Mouse (Mus musculus) liver, embryonic 14.5 days (tissue): ENCODE results near the gene Pla2g6. TPM values are rescaled to one million over a fixed set of nuclear protein-coding genes. Genes with fewer than 3 reads are reported as not detected.

ENCODE experiments used
- ATAC-seq: fragments of 200-750 bp; cut with Nextera tagmentation; 2 replicates; pipeline ENCODE4 v1.8.0; 2017; ENCODE audit warnings: moderate number of reproducible peaks, mild to moderate bottlenecking, moderate library complexity; ENCODE audit not compliant: insufficient read depth
- DNase-seq, 3 experiments: peaks; one replicate each; pipeline ENCODE4 v3.0.0-alpha.2; 2012 to 2013; ENCODE audit warnings: low read depth in 3 of 3, low spot score in 3 of 3
- H3K27ac ChIP-seq: fragments of 300-500 bp; sonication (generic); 2 replicates; pipeline ENCODE4 v1.5.1; 2014; ENCODE audit warnings: moderate library complexity, mild to moderate bottlenecking, control low read depth, inconsistent platforms
- H3K27me3 ChIP-seq: fragments of 300-500 bp; sonication (generic); 2 replicates; pipeline ENCODE4 v1.6.1; 2014; ENCODE audit warnings: mild to moderate bottlenecking, low read length, moderate library complexity; ENCODE audit not compliant: control insufficient read depth, insufficient read depth
- H3K36me3 ChIP-seq: fragments of 300-500 bp; sonication (generic); replicated peaks from 2 replicates; pipeline ENCODE4 v1.6.1; 2014; ENCODE audit warnings: low read depth; ENCODE audit not compliant: control insufficient read depth, insufficient read depth
- H3K4me1 ChIP-seq, 2 experiments: fragments of 200-500 bp in 1 of 2; fragments of 300-500 bp in 1 of 2; sonication (generic) in 1 of 2; replicated peaks; 2 replicates each; pipeline ENCODE4 v1.6.1; 2012 to 2014; ENCODE audit warnings: antibody characterized with exemption in 1 of 2, inconsistent platforms in 1 of 2, low read length in 1 of 2; ENCODE audit not compliant: control insufficient read depth in 2 of 2, insufficient read depth in 2 of 2
- H3K4me2 ChIP-seq: fragments of 300-500 bp; sonication (generic); 2 replicates; pipeline ENCODE4 v1.6.1; 2014; ENCODE audit warnings: low read depth, mild to moderate bottlenecking, control low read depth, moderate library complexity
- H3K4me3 ChIP-seq, 2 experiments: fragments of 200-500 bp in 1 of 2; fragments of 300-500 bp in 1 of 2; sonication (generic) in 1 of 2; 2 replicates each; pipeline ENCODE4 v1.5.1; 2012 to 2014; ENCODE audit warnings: low read depth in 2 of 2, low read length in 2 of 2, mild to moderate bottlenecking in 2 of 2, control low read depth in 1 of 2, inconsistent platforms in 1 of 2, moderate library complexity in 1 of 2; ENCODE audit not compliant: insufficient read depth in 1 of 2
- H3K9ac ChIP-seq: fragments of 300-500 bp; sonication (generic); replicated peaks from 2 replicates; pipeline ENCODE4 v1.6.1; 2014; ENCODE audit warnings: mild to moderate bottlenecking, control low read depth, moderate library complexity
- H3K9me3 ChIP-seq: fragments of 300-500 bp; sonication (generic); 2 replicates; pipeline ENCODE4 v1.6.1; 2016; ENCODE audit warnings: low read length, mixed read lengths; ENCODE audit not compliant: control insufficient read depth
- CTCF ChIP-seq: IDR thresholded peaks from 2 replicates; pipeline ENCODE4 v1.5.1; 2016; ENCODE audit warnings: antibody characterized with exemption, low read depth, control low read depth
- EP300 ChIP-seq: IDR thresholded peaks from 2 replicates; pipeline ENCODE4 v1.6.1; 2016; ENCODE audit warnings: antibody characterized with exemption, low read depth
- WGBS: fragments of 180-500 bp; shearing (Covaris S2); extraction: QIAGEN DNeasy Blood & Tissue Kit; methylation state at CpG from one replicate; pipeline ENCODE4 v1.1.7; 2014; ENCODE audit not compliant: insufficient replicate concordance; 5-methylcytosine and 5-hydroxymethylcytosine counted together
- polyA plus RNA-seq, 2 experiments: library from polyadenylated mRNA; depleted of rRNA in 1 of 2; stranded (reverse) in 1 of 2; unstranded in 1 of 2; fragments of >200 nt; fragmentation: Nextera tagmentation in 1 of 2; extraction: Ambion mirVana in 1 of 2; gene quantifications; 2 replicates each; pipeline versions ENCODE4 v1.2.1 to v1.2.3; 2012 to 2014

Gene Pla2g6
- polyA plus RNA-seq, 2 experiments = 7.9 to 10.5 TPM

- Histone ChIP-seq H3K9me3 (no peaks in the 10 kb centered on the region), H3K36me3 (no peaks in the 10 kb centered on the region), H3K9ac (no peak overlapping the region; the same call in 1 of the 2 replicates), H3K4me1 (peaks cover 0 to 2% of the 10 kb centered on the region in 2 experiments; a peak in 1 of 4 replicates), H3K4me2 (peak overlapping the region; percentile 69), H3K4me3 (peak overlapping the region; percentile 15 to 37), H3K27me3 (no peaks in the 10 kb centered on the region), H3K27ac (no peak overlapping the region)
- WGBS = 3% methylated on average over 33 of the region's 33 CpGs
- ATAC-seq = 0 out of 2 replicates have a peak, but pooled peaks have one; percentile 48
- no peak for TF ChIP-seq EP300
- no peak for TF ChIP-seq CTCF
- peak; percentile 30 to 45 (median 33) for DNase-seq
Measured at GRCm38 (mm10) chr15:79270317-79271123, 57.7 kb downstream of the Pla2g6 start.

GRCm38 (mm10) chr15:79268521-79268920 is 59.7 kb downstream of the Pla2g6 start:
- Histone ChIP-seq H3K36me3 (no peaks in the 10 kb centered on the region), H3K27me3 (no peaks in the 10 kb centered on the region), H3K9ac (no peak overlapping the region), H3K9me3 (no peaks in the 10 kb centered on the region), H3K27ac (no peak overlapping the region), H3K4me3 (no peak overlapping the region), H3K4me1 (peaks cover 0 to 2% of the 10 kb centered on the region in 2 experiments; a peak in 1 of 4 replicates), H3K4me2 (no peak overlapping the region)
- 3% methylated on average over 1 of the region's 1 CpGs for WGBS
- ATAC-seq (no peak), DNase-seq (no peak)
- TF ChIP-seq EP300 (no peak), CTCF (no peak)

GRCm38 (mm10) chr15:79265384-79265783 is 62.8 kb downstream of the Pla2g6 start:
- ATAC-seq (no peak), DNase-seq (no peak)
- H3K4me3 ChIP-seq = no peak overlapping the region
- H3K27me3 ChIP-seq = peaks cover 30% of the 10 kb centered on the region
- H3K4me1 ChIP-seq = no peaks in the 10 kb centered on the region
- H3K9ac ChIP-seq = no peak overlapping the region
- H3K27ac ChIP-seq = no peak overlapping the region
- no peak overlapping the region for H3K4me2 ChIP-seq
- H3K36me3 ChIP-seq = no peaks in the 10 kb centered on the region
- TF ChIP-seq EP300 (no peak), CTCF (no peak)
- 35% methylated on average over 4 of the region's 4 CpGs for WGBS
- no peaks in the 10 kb centered on the region for H3K9me3 ChIP-seq

DNA sequence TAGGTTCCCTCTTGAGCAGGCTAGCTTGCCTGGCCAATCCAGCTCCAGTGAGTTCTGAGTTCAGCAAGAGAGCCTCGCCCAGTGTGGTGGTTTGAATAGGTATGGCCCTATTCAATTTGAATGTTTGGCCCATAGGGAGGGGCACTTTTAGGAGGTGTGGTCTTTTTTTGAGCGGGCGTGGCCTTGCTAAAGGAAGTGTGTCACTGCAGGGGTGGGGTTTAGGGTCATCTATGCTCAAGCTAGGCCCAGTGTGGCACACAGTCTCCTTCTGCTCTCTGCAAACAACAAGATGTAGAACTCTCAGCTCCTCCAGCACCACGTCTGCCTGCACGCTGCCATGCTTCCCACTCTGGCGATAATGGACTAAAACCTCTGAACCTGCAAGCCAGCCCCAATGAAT is 64.5 kb downstream of the Pla2g6 start:
- H3K27me3 ChIP-seq = peaks cover 39% of the 10 kb centered on the region
- TF ChIP-seq EP300 (no peak), CTCF (no peak)
- no peak for DNase-seq

GRCm38 (mm10) chr15:79262786-79263309 is 65.3 kb downstream of the Pla2g6 start:
- Histone ChIP-seq H3K27me3 (peaks cover 39% of the 10 kb centered on the region), H3K4me2 (no peak overlapping the region), H3K36me3 (no peaks in the 10 kb centered on the region), H3K4me1 (no peaks in the 10 kb centered on the region), H3K27ac (no peak overlapping the region), H3K9me3 (no peaks in the 10 kb centered on the region), H3K9ac (no peak overlapping the region), H3K4me3 (no peak overlapping the region)
- ATAC-seq (no peak), DNase-seq (no peak)
- no peak for TF ChIP-seq CTCF
- TF ChIP-seq EP300 = no peak
- 63% methylated on average over 3 of the region's 3 CpGs for WGBS

More for the DNA sequence above, 64.5 kb downstream of the Pla2g6 start:
- WGBS = 72% methylated on average over 6 of the region's 6 CpGs
- no peaks in the 10 kb centered on the region for H3K4me1 ChIP-seq
- H3K27ac ChIP-seq = no peak overlapping the region
- no peak overlapping the region for H3K4me3 ChIP-seq
- H3K9me3 ChIP-seq = no peaks in the 10 kb centered on the region
- no peak overlapping the region for H3K4me2 ChIP-seq
- H3K36me3 ChIP-seq = no peaks in the 10 kb centered on the region
- no peak overlapping the region for H3K9ac ChIP-seq
- no peak for ATAC-seq
